Mouse (Mus musculus) forebrain, postnatal 0 days (tissue): ENCODE results near the gene Bcl2l2. TPM values are rescaled to one million over a fixed set of nuclear protein-coding genes. Genes with fewer than 3 reads are reported as not detected.
A peak's percentile ranks its signal among the peaks of the same experiment; 100 is the strongest.

ENCODE experiments used
- ATAC-seq: fragments of 200-750 bp; cut with Nextera tagmentation; 2 replicates; pipeline ENCODE4 v1.8.0; 2017; ENCODE audit warnings: mild to moderate bottlenecking, moderate library complexity
- DNase-seq: peaks from one replicate; pipeline ENCODE4 v3.0.0-alpha.2; 2015
- H3K27ac ChIP-seq: fragments of 300-500 bp; sonication (generic); 2 replicates; pipeline ENCODE4 v1.5.1; 2014; ENCODE audit warnings: low read depth, mild to moderate bottlenecking, antibody characterized with exemption, low read length, moderate library complexity, mixed read lengths
- H3K27me3 ChIP-seq: fragments of 300-500 bp; sonication (generic); 2 replicates; pipeline ENCODE4 v1.6.1; 2014; ENCODE audit warnings: mild to moderate bottlenecking, low read length, mixed read lengths; ENCODE audit not compliant: insufficient read depth
- H3K36me3 ChIP-seq: fragments of 300-500 bp; sonication (generic); 2 replicates; pipeline ENCODE4 v1.6.1; 2014; ENCODE audit warnings: mild to moderate bottlenecking, moderate library complexity; ENCODE audit not compliant: insufficient read depth
- H3K4me1 ChIP-seq: fragments of 300-500 bp; sonication (generic); 2 replicates; pipeline ENCODE4 v1.6.1; 2014; ENCODE audit warnings: antibody characterized with exemption; ENCODE audit not compliant: insufficient read depth
- H3K4me2 ChIP-seq: fragments of 300-500 bp; sonication (generic); 2 replicates; pipeline ENCODE4 v1.6.1; 2014; ENCODE audit warnings: low read depth, mild to moderate bottlenecking, moderate library complexity
- H3K4me3 ChIP-seq: fragments of 300-500 bp; sonication (generic); 2 replicates; pipeline ENCODE4 v1.5.1; 2014; ENCODE audit warnings: low read depth, low read length, mixed read lengths
- H3K9ac ChIP-seq: fragments of 300-500 bp; sonication (generic); 2 replicates; pipeline ENCODE4 v1.6.1; 2014; ENCODE audit warnings: mild to moderate bottlenecking
- H3K9me3 ChIP-seq: fragments of 300-500 bp; sonication (generic); 2 replicates; pipeline ENCODE4 v1.6.1; 2016; ENCODE audit warnings: low read length
- CTCF ChIP-seq: sonication (generic); IDR thresholded peaks from 2 replicates; pipeline ENCODE4 v1.5.1; 2016; ENCODE audit warnings: antibody characterized with exemption, control low read depth, low read depth
- WGBS: fragments of 180-500 bp; shearing (Covaris S2); extraction: QIAGEN DNeasy Blood & Tissue Kit; methylation state at CpG from one replicate; pipeline ENCODE4 v1.1.7; 2014; 5-methylcytosine and 5-hydroxymethylcytosine counted together
- polyA plus RNA-seq: library from polyadenylated mRNA; unstranded; fragments of >200 nt; fragmentation: Nextera tagmentation; extraction: Ambion mirVana; gene quantifications from 2 replicates; pipeline ENCODE4 v1.2.1, GENCODE M21; 2015
- total RNA-seq: library from RNA; depleted of rRNA; stranded (reverse); fragments of >200 nt; gene quantifications from 2 replicates; pipeline ENCODE4 v1.2.3, GENCODE M21; 2014; rRNA removed

Bcl2l2 gene
- 33.2 and 38.0 TPM in 2 replicates for total RNA-seq
- polyA plus RNA-seq = 2.5 and 2.9 TPM in 2 replicates

DNA sequence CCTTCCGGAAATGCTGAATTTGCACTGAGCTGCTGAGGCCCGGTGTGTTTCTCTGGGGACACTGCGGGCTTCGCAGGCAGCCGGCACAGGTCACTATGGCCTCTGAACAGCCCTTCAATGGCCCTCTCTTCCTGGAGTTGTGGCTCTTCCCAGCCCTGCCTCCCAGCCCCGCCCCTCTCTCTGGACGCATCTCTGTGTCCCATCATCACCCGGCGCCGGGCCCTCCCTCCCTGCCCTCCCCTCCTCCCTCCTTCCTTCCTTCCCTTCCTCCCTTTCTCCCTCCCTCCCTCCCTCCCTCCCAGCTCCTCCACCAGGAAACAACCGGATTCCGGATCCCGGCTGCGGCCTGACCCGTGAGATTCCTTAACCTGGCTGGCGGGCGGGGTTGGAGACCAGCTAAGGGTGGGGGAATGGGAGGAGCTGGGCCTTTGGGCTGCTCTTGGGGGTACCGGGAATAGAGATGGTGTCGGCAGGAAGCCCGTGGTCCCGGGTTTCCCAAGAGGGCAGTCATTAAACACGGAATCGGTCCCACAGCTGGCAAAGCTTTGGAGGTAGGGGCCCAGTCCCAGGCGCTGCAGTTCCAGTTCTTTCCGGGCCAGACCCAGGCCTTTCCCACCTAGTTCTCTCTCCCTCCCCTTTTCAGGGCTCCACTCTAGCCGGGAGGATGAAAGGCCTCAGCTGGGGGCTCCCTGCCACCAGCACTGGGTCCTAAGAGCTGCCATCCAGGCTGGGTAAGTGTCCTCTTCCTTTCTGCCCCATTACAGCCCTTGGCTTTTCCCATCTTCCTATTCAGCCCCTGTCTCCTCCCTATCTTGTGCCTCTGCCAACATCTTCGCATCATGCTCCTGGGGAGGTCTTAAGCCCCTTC is at the start of gene Bcl2l2, which contains the start of gene Gm20521:
TSS of gene Bcl2l2 (plus strand) at position 224 of the 868 bp plus-strand sequence.
TSS of gene Gm20521 (plus strand) at position 288 of the 868 bp plus-strand sequence.
- Histone ChIP-seq H3K27ac (peak within 1 kb of the TSS; percentile 89), H3K9ac (peak within 1 kb of the TSS; percentile 83), H3K4me2 (peak within 1 kb of the TSS; percentile 80), H3K4me3 (peak within 1 kb of the TSS; percentile 77), H3K9me3 (no peaks in the 10 kb centered on the region), H3K36me3 (peaks cover 17% of the 10 kb centered on the region), H3K27me3 (no peaks in the 10 kb centered on the region), H3K4me1 (peaks cover 15% of the 10 kb centered on the region; the same call in 1 of the 2 replicates)
- DNase-seq = peak; percentile 86
- WGBS = 2% methylated on average over 27 of the region's 27 CpGs
- peak; percentile 91 for ATAC-seq
- no peak for TF ChIP-seq CTCF

DNA sequence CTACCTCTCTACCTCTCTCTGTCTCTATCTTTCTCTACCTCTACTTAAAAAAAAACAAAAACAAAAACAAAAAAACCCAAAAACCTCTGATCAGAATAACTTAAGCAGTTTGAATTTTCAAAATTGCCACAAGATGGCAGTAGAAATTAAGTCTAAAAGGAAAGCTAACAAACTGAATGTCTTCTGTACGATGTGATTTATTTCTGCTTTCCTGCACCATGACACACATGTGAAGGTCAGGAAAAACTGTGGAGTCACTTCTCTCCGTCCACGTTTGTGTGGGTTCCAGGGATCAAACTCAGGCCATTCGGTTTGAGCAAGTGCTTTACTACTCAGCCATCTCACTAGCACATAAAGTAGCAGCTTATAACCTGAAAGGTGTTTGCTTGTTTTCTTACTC is 39.7 kb upstream of the Bcl2l2 start:
- DNase-seq (peak; percentile 59), ATAC-seq (0 out of 2 replicates have a peak, but pooled peaks have one; percentile 36)
- H3K4me2 ChIP-seq = no peak overlapping the region
- peak; percentile 56 for TF ChIP-seq CTCF
- H3K36me3 ChIP-seq = no peaks in the 10 kb centered on the region
- no peaks in the 10 kb centered on the region for H3K27me3 ChIP-seq
- 5% methylated on average over 4 of the region's 4 CpGs for WGBS
- H3K9ac ChIP-seq = no peak overlapping the region
- no peak overlapping the region for H3K4me3 ChIP-seq
- no peaks in the 10 kb centered on the region for H3K4me1 ChIP-seq
- H3K9me3 ChIP-seq = no peaks in the 10 kb centered on the region
- H3K27ac ChIP-seq = no peak overlapping the region

DNA sequence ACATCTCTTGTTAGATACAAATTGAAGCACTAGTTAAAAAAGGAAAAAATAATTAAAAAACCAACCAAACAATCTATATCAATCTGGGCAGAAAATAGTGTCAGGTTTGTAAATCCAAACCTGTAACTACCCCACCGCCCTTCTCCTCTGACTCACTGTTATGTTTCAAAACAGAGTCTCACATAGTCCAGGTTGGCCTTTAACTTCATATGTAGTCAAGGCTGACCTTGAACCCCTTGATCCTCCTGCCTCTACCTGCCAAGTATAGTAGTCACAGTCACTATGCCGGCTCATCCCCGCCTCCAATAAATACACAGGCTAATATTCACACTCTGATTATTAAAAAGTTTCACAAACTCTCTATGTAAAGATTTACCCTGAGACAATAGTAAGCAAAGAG is 27.5 kb upstream of the Bcl2l2 start:
- ATAC-seq (no peak), DNase-seq (no peak)
- H3K27me3 ChIP-seq = no peaks in the 10 kb centered on the region
- TF ChIP-seq CTCF = no peak
- no peak overlapping the region for H3K4me3 ChIP-seq
- H3K4me1 ChIP-seq = no peaks in the 10 kb centered on the region
- H3K36me3 ChIP-seq = peaks cover 11% of the 10 kb centered on the region
- H3K27ac ChIP-seq = no peak overlapping the region
- no peak overlapping the region for H3K9ac ChIP-seq
- no peaks in the 10 kb centered on the region for H3K9me3 ChIP-seq
- H3K4me2 ChIP-seq = no peak overlapping the region
- 96% methylated on average over 3 of the region's 3 CpGs for whole genome bisulfite sequencing

DNA sequence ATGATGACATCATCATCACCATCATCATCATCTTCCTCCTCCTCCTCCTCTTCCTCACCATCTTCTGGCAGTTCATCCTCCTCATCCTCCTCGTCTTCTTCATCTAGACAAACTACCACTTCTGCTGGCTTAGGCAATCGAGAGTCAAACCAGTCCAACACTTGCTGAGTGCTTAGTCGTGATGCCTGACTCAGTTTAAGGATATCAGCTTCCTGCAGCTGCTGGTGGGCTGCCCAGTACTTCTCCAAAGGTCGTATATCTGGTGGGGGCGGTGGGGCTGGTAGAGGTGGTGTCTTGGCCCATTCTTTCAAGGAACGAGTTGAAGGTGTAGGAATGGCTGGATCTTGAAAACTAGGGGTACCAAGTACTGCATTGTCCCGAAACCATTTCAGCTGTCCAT is 26.5 kb upstream of the Bcl2l2 start:
- Histone ChIP-seq H3K9me3 (no peaks in the 10 kb centered on the region), H3K4me3 (no peak overlapping the region), H3K4me1 (no peaks in the 10 kb centered on the region), H3K36me3 (peaks cover 11% of the 10 kb centered on the region), H3K4me2 (no peak overlapping the region), H3K27me3 (no peaks in the 10 kb centered on the region), H3K9ac (no peak overlapping the region), H3K27ac (no peak overlapping the region)
- no peak for DNase-seq
- WGBS = 93% methylated on average over 7 of the region's 7 CpGs
- no peak for ATAC-seq
- no peak for TF ChIP-seq CTCF

DNA sequence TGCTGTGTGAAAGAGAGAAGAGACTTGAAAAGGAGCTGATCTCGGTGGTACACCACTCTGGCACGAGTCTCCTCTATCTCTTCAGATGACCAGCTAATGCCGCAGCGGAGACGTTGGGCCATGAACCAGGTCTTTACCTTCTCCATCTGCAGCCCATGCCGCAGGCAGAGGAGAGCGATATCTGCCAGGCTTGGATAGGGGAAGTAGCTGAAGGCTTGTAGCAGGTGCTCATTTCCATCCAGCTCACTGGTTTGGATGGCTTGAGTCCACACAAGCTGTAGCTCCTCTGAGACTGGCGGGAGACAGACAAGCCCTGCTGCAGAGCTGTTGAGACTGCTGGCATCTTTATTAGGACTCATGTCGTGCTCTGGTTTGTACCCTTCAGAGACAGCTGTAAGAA is 25.3 kb upstream of the Bcl2l2 start:
- H3K9ac ChIP-seq = no peak overlapping the region
- DNase-seq = no peak
- peaks cover 11% of the 10 kb centered on the region for H3K36me3 ChIP-seq
- H3K27ac ChIP-seq = no peak overlapping the region
- H3K4me1 ChIP-seq = no peaks in the 10 kb centered on the region
- 90% methylated on average over 9 of the region's 9 CpGs for WGBS
- ATAC-seq = no peak
- H3K27me3 ChIP-seq = no peaks in the 10 kb centered on the region
- TF ChIP-seq CTCF = no peak
- no peaks in the 10 kb centered on the region for H3K9me3 ChIP-seq
- H3K4me3 ChIP-seq = no peak overlapping the region
- H3K4me2 ChIP-seq = no peak overlapping the region

DNA sequence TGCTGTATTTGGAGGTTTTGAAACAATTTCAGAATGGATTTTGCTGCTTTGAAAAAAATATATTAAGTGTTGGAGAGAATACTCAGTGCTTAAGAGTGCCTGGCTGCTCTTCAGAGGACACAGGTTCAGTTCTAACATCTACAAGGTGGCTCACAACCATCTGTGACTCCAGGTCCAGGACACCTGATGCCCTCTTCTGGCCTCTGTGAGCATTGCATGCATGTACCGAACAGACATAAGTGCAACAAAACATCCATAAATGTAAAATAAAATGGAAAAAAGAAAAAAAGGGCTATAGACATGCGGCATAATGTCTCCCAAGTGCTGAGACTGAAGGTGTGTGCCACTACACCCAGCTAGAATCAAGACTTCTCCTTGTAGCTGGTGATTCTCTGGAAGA is 22.7 kb upstream of the Bcl2l2 start:
- no peak overlapping the region for H3K27ac ChIP-seq
- 19% methylated on average over 2 of the region's 2 CpGs for WGBS
- no peak overlapping the region for H3K4me2 ChIP-seq
- DNase-seq (peak; percentile 62), ATAC-seq (no peak)
- TF ChIP-seq CTCF = peak; percentile 79
- H3K36me3 ChIP-seq = peaks cover 6% of the 10 kb centered on the region; the same call in 1 of the 2 replicates
- H3K27me3 ChIP-seq = no peaks in the 10 kb centered on the region
- 0 out of 2 replicates have a peak, but pooled peaks cover 4% of the 10 kb centered on the region for H3K4me1 ChIP-seq
- H3K4me3 ChIP-seq = no peak overlapping the region
- H3K9me3 ChIP-seq = no peaks in the 10 kb centered on the region
- no peak overlapping the region for H3K9ac ChIP-seq
